Mouse (Mus musculus) common myeloid progenitor, adult 5-6 weeks (primary cell): Measurements from ENCODE around the gene Gm3139. TPM values are rescaled to one million over a fixed set of nuclear protein-coding genes. Genes with fewer than 3 reads are reported as not detected.
"Not testable (repeated sequence)": the region's sequence is repeated elsewhere in the genome, so short reads cannot be mapped to it uniquely, and the experiment has no call there.

ENCODE experiments used
- ATAC-seq: replicated peaks from 2 replicates; pipeline ENCODE4 v1.8.0; 2016; ENCODE audit warnings: low read depth, mild to moderate bottlenecking, moderate TSS enrichment, inconsistent platforms; ENCODE audit not compliant: poor library complexity, severe bottlenecking
- total RNA-seq: library from RNA; stranded (forward); fragments of 200-1000, 187-1606 nt; gene quantifications from 2 replicates; pipeline ENCODE4 v1.2.3, GENCODE M21; 2017

The Gm3139 gene
- not detected in 2 replicates for total RNA-seq

- not testable (repeated sequence) for ATAC-seq
Measured at GRCm38 (mm10) chr5:94525987-94526386, at the start of gene Gm3139. Gene Gm3139, plus strand, starts transcription at chr5:94526287.

Other genes starting within 250 kb of the Gm3139 start
- gene A430089I19Rik, start 219.5 kb upstream of the Gm3139 start, total RNA-seq = not detected in 2 replicates
- not detected in 2 replicates for gene Gm6502, start 211.9 kb upstream of the Gm3139 start, total RNA-seq
- gene AA792892, start 186.5 kb upstream of the Gm3139 start, total RNA-seq = not detected in 2 replicates
- not detected in 2 replicates for gene Gm7682, start 80.5 kb upstream of the Gm3139 start, total RNA-seq
- not detected in 2 replicates for gene Gm3147, start 90.1 kb downstream of the Gm3139 start, total RNA-seq
- gene Gm6509, start 97.7 kb downstream of the Gm3139 start, total RNA-seq = not detected in 2 replicates
- gene Gm6205, start 122.1 kb downstream of the Gm3139 start, total RNA-seq = not detected in 2 replicates